Mouse (Mus musculus): ENCODE measurements at regions not wholly inside any gene's neighbourhood (a gene's known extent, or its start where the extent isn't known, plus 50 kb on each side); places are given as distances from the start of the nearest gene placed in this dataset.

DNA sequence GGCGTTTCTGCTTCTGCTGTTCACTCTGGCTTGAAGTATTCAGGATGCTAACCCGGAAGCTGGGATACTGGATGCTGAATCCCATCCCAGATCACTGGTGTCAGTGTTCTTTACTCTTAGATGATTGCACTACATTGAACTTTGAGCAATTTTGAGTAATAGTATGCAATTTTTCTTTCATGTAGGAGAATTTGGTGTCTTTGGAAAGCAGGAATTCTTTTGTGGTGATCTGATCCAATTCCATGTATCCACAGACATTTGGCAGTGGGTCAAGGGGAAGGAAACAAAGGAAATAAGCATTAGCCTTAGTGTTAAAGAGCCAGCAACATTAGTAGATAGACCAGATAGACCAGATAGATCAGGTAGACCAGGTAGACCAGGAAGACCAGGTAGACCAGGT is 212.1 kb downstream of the Papss1 start:
- TF ChIP-seq CTCF (conservative IDR thresholded peaks at IDR 0.05; ENCODE audit: insufficient read depth, insufficient read length, low read depth, low read length) = no peak
- TF ChIP-seq POLR2A (IDR thresholded peaks at IDR 0.05; ENCODE audit: low read depth, low read length) = no peak

Data from kidney, adult 2 months (tissue).